Mouse (Mus musculus) thymus, adult 2 months (tissue): ENCODE data around the gene Wfdc15a.

Source experiments
- CTCF ChIP-seq: fragments of 200-500 bp; IDR thresholded peaks from 2 replicates; pipeline ENCODE4 v1.5.1; 2012; ENCODE audit warnings: mild to moderate bottlenecking, control low read depth, low read length, moderate library complexity, borderline replicate concordance; ENCODE audit not compliant: control insufficient read depth, poor library complexity, insufficient read depth; ENCODE audit errors: extremely low read depth
- POLR2A ChIP-seq: fragments of 200-500 bp; IDR thresholded peaks from 2 replicates; pipeline ENCODE4 v1.6.1; 2012; ENCODE audit warnings: mild to moderate bottlenecking, low read length, control low read depth, moderate library complexity; ENCODE audit not compliant: control insufficient read depth, poor library complexity, insufficient read depth; ENCODE audit errors: extremely low read depth

GRCm38 (mm10) chr2:164192279-164192678 is 7.7 kb downstream of the Wfdc15a start:
- TF ChIP-seq CTCF, result no peak
- no peak for TF ChIP-seq POLR2A
